Mouse (Mus musculus) kidney, postnatal 10 days (tissue): ENCODE data around the gene Asf1b.

Experiments
- DNase-seq: peaks from one replicate; pipeline ENCODE4 v3.0.0; 2021; ENCODE audit warnings: mixed read lengths

Asf1b gene

DNA sequence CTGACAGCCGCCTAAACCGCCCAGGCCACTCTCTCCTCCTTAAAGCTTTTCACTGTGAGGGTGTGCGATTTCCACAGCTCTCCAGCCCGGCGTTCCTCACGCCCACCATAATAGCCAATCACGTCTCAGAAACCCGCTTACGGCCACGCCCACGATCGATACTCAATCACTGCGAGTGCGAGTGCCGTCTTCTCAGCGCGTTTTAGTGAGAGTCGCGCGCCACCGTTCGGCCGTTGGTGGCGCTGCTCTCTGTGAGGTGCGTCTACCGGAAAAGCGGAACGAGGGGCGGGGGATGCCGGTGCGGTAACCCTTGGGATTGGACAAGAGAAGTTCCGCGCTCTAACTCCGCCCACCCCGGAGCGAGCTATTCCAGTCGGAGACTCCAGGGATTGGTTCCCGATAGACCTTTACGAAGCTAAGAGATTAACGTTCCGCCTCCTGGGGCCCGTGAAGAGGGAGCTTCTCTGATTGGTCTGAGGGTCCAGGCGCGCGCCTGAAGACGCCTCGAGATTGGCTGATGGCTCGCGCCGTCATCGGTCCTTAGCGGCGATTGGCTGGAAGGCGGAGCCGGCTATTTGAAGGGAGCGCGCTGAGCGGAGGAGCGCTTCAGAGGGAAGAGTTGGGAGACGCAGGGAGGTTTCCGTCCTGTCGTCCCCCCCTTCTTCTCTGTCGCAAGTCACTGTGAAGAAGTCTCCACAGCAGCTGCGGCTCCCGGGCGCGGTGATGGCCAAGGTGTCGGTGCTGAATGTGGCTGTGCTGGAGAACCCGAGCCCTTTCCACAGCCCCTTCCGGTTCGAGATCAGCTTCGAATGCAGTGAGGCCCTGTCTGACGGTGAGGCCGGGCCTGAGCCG, at the start of gene Asf1b, which contains the start of gene Gm10644:
Gene Asf1b (plus strand): TSS at position 402 of the 852 bp plus-strand sequence.
Gene Gm10644 (minus strand): TSS at position 100 of the 852 bp plus-strand sequence.
- peak; percentile 100 for DNase-seq

DNA sequence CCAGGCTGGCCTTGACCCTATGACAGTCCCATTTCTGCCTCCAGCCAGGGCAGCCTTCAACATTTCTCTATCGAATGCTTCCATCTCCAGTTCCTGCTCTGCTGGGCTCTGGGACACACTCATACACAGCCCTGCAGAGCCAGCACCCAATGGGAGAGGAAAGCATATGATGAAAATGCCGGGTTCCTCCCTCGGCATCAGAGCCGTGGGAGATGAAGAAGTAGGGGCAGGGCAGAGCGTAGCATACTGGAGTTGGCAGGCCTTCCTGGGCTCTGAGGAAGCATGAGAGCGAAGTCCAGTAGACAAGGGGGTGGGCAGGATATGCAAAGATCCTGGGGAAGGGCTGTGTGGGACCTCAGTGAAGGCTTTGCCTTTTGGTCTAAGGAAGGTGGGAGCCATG, 46.7 kb upstream of the Asf1b start:
- no peak for DNase-seq

DNA sequence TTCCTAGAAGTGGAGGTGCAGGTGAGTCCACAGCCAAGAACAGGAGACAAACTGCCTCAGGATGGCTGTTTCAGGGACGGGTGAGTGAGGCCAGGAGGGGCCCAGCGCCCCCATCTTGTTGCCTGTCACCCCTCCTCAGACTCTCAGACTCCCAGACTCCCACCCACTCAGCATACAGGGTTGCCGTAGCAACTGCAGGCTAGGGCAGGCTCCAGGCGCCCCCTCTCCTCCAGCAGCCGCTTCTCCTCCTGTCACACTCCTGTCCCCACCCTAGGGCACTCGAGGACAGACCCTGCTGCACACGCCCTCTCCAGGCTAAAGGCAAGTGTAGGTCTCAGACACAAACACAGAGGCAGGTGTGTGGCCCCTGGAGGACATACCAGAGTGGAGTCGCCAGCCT, 46.0 kb upstream of the Asf1b start:
- no peak for DNase-seq

DNA sequence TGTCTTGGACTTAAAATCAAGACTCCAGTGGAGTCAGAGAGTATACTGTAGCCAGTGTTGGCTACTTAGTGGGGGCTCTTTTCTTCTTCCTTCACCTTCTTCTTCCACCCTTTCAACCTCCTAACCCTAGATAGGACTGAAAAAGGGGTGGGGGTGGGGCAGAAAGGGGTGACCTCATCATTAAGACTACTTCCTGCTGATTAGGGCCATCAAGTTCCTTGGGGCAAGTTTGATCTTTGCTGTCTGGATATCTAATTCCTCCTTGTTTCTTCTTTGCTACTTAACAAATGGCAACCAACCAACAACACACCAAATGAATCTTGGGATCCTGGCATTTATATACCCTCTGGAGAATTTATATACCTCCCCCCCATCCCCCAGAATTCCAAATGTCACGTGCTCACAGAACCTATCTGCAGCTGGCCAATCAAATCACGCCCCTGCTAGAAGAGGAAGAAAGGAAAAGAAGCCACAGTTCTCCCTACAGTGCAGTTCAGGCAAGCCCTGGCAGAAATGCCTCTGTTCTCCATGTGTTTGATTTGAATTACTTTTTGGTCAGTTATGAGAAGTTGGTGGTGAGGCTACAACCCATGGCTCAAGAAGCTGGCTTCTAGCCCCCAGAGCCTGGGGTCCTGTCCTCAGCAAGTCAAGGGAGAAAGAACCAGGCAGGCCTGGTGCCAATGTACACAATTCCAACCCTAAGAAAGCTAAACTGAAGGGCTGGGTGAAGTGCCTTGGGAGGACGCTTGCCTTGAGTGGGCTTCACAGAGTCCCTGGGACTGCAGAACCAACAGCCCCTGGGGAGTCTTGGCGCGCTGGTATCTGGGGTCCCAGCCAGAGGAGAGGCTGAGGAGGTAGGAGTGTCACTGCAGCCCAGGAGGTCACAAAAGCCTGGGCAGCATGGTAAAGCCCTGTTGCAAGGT, 43.2 kb upstream of the Asf1b start:
- DNase-seq = no peak

DNA sequence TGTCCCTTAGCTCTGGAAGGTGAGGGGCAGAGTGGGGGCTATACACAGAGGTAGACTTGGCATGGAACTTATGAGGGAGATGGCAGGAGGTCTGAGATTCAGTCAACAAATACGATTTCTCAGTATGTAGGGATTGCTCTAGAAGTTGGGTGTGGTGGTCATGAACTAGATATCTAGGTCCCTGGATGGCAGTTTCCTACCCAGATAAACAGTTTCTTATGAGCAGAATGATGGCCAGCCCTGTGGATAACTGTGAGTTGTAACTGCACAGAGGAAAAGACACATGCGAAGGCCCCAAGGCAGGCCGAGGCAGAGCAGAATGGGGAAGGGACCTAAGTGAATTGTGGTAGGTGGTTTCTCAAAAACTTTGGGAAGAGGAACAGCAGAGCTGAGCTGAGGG, 41.1 kb upstream of the Asf1b start:
- no peak for DNase-seq

DNA sequence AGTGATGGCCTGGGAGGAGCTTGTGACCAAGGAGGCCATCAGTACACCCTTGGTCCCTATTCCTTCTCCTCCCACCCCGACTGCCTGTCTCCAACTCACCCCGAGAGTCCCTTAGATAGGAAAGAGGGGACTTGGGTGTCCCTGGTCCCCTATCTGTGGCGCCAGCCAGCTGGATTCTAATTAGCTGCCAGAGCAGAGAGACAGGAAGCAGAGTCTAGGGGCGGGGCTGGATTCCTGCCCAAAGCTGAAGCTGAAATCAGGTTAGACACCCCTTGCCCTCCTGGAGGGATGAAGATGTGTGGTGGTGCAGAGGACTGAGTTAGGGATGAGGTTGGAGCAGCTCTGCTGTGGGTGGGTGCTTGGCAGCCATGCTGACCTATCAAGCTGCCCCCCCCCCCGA, 40.4 kb upstream of the Asf1b start:
- DNase-seq = peak; percentile 48

DNA sequence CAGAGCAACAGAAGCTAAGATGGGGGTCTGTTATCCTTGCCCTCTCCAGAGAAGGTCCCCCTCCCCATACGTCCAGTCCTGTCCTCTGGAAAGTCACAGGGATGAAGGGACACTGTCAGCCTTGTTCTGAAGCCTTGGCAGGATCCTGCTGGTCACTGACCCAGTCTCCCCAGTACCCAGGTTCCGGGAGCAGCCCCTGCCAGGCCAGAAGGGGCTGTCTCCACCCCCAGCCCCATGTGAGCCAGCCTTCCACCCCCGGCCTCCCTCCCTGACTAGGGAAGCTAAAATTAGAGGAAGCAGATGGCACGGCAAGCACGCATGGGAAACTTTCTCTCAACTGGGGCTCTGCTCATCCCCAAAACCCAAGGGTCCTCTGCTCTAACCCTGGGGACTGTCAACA, 39.3 kb upstream of the Asf1b start:
- no peak for DNase-seq

DNA sequence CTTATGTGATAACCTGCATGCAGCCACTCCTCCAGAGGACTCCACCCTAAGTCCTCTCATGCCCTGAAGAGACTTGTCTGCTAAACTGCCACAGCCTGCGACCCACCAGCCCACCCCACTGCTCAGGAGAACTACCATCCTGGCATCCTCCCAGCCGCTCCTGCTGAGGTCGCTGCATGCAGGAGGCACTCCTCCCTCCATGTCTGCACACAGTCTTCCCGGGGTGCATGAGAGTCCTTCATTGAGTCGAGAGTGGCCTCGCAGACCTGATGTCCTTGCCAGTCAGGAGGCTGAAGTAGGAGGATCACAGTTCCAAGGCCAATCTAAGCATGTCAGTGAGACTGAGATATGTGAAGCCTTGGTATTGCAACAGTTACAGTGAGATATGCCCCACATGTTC, 37.7 kb upstream of the Asf1b start:
- no peak for DNase-seq

DNA sequence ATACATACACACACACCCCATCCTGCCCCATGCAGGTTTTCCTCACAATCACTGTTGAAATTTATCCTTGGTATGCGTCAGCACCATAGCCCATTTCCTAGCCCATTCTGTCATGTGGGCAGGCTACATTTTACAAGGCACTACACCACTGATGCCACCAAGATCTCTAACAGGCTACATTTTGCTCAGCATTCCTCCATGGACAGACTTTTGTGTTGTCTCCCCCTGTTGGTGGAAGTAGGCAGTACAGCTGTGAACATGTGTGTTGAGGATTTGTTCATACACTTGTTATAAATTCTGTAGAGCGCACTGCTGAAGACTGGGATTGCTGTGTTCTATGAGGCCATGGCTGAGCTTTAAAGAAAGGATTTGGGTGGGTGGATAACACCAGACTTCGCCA, 33.7 kb upstream of the Asf1b start:
- peak; percentile 89 for DNase-seq

DNA sequence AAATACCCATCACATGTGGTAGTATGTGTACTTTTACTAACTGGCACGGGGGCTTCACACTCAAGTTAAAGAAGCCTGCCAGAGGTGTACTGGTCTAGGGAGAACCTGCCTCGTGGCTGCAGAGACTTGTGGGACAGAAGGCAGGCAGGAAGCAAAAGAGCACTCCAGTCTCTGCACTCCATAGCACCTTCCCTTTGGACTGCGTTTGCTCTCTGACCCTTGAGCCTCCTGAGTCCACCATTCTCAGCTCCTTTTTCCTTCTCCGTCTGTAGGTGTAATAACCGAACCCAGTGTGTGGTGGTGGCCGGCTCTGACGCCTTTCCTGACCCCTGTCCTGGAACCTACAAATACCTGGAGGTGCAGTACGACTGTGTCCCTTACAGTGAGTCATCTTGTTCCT, 32.6 kb upstream of the Asf1b start:
- no peak for DNase-seq

DNA sequence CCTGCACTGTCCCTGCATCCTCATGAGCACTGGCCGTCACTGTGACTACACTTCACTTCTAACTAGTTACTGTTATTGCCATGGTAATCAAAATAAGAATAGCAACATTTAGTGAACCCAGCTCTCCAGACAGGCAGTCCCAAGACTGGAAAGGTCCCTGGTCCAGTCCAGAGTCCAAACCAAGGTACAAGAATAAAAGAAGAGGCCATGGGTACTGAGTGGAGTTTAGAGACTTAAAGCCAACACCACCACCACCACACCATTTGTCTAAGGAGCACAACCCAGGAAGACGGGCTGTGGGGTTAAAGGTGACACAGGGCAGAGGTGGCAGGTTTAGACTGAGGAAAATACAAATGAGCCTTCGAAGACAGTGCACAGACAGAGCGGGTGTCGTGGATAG, 30.7 kb upstream of the Asf1b start:
- DNase-seq = no peak

DNA sequence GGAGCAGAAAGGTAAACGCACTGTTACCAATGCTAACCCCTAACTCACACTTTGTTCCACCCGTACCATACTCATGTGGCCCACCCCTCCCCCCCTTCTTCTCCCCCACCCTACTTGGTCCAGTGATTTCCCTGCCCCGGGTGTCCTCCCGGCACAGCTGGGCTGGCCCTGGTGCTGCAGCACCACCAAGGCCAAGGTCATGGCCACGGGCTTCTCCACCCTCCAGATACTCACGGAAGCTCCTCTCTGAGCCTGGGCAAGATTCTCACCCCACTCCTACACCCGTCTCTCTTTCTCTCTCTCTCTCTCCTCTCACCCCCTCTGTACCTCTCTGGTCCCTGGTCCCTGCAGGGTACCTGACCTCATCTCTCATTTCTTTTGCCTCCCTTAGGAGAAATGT, 29.0 kb upstream of the Asf1b start:
- no peak for DNase-seq

DNA sequence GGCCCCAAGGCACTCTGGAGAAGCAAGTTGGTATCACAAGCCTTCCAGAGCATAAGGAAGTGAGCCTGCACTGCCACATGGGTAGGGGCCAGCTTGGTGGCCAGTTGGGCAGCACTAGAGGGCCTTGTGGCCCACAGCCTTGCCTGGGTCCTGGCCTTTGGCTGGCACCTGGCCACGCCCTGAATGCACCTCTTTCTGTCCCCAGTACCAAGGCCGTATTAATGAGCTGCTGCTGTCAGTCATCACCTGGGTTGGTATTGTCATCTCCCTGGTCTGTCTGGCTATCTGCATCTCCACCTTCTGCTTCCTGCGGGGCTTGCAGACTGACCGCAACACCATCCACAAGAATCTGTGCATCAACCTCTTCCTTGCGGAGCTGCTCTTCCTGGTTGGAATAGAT, 21.1 kb upstream of the Asf1b start:
- peak; percentile 7 for DNase-seq

DNA sequence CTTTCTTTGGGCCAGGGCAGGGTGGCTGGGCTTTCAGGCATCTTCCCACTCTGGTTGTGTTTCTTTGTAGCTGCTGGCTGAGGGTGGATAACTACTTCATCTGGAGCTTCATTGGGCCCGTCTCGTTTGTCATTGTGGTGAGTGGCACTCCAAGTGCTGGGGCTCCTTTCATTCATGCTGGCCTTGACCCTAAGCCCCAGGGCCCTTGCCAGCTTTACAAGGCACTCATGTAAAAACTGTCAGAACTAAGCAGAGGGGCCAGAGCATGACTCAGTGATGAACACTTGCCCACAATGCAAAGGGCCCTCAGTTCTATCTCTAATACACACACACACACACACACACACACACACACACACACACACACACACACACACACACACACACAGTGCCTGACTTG, 20.3 kb upstream of the Asf1b start:
- DNase-seq = no peak

DNA sequence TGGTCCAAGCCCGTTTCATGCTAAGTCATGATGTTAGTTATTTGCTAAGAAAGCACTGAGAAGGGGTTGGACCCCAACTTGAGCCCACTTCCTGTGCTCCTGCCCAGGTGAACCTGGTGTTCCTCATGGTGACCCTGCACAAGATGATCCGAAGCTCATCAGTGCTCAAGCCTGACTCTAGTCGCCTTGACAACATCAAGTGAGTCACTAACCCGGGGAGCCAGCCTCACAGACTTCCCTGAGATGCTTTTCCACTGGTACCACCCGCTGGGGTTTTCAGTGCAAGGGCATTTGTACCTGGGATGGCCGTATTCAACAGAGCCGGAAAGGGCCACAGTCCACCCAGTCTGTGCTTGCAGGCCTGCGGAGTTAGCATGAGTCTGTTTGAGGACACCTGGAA, 19.9 kb upstream of the Asf1b start:
- DNase-seq = peak; percentile 4

DNA sequence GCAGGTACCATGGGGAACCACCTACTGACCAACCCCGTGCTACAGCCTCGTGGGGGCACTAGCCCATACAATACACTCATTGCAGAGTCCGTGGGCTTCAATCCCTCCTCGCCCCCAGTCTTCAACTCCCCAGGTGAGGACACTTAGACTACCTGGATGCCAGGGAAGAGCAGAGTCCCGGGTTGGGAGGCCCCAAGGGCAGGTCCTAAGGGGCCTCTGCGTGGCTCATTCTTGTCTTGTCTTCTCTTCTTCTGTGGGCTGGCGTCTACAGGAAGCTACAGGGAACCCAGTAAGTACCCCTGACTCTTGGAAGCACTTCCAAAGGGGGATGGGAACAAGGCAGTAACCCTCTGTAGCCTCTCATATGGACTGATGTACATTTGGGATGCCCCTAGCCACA, 17.7 kb upstream of the Asf1b start:
- no peak for DNase-seq

DNA sequence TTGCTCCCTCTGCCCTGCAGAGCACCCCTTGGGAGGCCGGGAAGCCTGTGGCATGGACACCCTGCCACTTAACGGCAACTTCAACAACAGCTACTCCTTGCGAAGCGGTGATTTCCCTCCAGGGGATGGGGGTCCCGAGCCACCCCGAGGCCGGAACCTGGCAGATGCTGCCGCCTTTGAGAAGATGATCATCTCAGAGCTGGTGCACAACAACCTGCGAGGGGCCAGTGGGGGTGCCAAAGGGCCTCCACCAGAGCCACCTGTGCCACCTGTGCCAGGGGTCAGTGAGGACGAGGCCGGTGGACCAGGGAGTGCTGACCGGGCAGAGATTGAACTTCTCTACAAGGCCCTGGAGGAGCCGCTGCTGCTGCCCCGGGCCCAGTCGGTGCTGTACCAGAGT, 17.0 kb upstream of the Asf1b start:
- no peak for DNase-seq

DNA sequence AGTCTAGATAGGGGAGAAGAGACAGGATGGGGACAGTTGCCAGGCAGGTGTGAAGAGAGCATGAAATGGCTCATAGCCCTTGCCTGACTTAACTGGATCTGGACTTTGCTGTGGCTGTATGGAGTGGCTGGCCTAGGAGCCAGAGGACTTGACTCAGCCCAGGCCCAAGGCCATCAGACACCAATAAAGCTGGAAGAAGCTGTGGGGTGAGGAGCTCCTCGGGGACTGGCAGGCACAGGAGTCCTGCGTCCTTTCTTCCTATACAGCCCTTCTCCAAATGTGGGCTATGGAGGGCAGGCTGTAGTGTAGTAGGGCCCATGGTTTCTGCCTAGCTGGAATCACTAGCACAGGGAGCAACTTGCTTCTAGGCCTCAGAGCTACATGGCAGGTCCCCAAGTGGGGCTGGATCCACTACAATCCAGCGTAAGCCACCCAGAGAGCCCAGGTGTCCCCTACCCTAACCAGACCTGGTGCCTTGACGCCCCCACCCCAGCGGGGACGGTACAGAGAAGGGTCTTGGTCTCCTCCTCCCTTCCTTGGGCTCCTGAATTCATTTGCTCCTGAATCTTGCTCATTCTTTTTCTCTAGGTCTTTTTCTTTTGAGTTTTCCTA, 14.1 kb upstream of the Asf1b start:
- peak; percentile 4 for DNase-seq

DNA sequence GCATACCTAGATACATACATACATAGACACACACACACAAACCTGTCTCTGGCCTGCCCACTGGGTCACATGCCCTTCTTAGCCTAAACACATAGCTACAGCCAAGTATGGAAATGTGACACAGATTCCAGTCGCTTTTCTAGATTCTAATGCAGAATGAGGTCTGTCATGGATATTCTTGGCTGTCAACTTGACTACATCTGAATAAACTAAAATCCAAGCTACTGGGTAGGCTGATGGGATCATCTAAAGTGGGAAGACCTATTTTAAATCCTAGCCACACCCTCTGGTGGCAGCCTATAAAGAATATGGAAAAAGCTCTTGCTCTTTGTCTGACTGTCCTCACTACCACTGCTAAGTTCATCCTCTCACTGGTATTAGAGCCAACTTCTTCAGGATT, 12.9 kb upstream of the Asf1b start:
- DNase-seq = no peak

DNA sequence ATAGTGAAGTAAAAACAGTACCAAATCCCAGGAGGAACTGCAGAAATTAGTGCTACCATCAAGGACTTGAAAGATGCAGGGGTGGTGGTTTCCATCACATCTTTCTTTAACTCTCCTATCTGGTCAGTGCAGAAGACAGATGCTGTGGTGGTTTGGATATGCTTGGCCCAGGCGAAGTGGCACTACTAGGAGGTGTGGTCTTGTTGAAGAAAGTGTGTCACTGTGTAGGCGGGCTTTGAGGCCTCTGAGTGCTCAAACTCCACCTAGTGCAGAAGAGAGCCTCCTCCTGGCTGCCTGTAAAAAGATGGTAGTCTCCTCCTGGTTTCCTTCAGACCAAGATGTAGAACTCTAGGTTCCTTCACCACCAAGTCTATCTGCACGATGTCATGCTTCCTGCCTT, 9.8 kb upstream of the Asf1b start:
- DNase-seq = no peak

DNA sequence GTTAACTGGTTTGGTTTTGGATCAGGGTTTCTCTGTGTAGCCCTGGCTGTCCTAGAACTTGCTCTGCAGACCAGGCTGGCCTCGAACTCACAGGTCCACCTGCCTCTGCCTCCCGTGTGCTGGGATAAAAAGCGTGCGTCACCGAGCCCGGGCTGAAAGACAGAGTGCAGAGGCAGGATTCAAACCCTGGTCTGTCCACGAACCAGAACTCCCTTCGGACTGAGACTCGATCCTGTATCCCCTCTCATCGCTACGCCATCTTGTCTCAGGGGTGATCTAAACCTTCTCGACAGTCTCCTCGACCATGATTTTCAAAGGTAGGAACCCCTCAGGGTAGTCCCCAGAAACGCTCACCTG, 580 bp upstream of the Asf1b start:
- peak; percentile 34 for DNase-seq

DNA sequence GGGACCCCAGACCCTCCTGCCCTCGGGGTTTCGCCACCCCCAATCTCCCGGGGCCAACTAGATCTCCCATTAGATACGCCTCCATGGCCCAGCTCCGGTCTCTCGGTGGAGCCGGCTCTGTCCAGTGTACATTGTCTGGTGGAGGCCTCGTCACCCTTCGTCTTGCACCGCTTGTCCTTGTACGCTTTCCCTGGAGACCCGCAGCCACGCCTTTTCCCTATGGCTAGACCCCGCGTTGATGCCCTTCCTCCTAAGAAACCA, 581 bp downstream of the Asf1b start:
- no peak for DNase-seq

DNA sequence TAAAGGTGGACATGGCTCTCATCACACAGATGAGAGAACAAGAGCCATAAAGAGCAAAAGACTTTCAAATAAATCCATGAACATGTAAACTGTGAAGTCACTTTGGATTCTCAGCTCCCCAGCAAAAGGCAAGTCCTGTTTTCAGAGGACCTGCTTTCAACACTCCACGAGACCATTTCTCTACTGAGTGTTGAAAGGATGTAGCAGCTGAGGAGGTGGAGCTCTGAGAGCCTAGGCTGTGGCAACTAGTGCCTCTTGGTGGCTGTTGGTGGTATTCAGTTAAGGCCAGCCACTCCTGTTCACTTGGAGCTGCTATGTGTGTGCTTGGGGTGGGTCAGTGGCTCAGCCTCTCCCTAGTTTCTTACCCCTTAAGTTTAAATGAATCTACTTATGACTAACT, 1.5 kb downstream of the Asf1b start:
- DNase-seq = peak; percentile 29
